Mouse (Mus musculus) kidney, adult 18-20 months (tissue): ENCODE measurements around the gene Glra3.

Source experiments
- DNase-seq: peaks from one replicate; pipeline ENCODE4 v3.0.0; 2021

The Glra3 gene

DNA sequence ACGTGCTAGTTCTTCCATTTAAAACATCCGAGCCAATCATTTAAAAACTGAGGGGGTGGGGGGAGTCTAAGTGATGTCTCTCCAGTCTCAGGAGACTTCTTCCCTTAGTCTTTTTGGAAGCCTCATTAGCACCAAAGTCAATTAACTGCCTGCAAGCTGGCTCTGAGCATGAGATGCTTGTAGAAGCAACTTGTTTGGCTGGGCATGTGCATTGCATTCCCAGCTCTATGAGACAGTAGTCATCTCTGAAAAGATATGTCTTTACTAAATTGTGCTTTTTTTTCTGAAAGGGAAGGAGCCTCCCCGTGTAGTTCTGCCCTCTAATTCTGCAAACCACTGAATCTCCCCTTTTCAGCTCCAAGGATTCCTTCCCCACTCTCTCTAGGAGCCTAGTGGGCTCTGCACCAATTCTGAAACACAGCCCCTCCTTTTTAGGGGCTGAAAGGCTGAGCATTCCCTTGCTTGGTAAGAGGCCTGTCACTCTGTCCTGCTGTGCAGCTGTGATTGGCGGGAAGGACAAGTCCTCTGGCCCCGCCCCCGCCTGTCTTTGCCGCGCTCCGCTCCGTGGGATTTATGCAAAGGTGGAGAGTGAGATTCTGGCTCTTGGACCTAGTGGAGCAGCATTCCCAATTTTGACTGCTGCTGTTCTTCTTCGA lies at the start of gene Glra3:
Glra3 (plus strand) TSS at position 591 of the 656 bp plus-strand sequence.
- DNase-seq = no peak

DNA sequence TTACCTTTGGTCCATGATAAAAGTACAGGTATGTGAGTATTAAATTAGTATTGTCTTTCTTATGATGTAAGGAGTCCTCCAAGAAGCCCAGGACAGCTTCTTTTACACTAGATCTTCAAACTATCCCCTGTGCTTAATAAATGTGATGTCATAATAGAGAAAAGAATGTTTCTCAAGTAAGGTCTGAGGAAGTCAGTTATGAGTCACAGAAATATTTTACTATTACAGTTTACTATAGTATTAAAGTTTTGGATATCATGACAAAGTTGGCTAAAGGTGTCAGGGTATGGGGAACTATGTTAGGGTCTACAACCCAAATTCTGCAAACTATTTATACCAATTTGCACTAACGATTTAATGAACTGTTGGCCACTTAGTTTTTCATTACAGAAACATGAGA lies 33.4 kb upstream of the Glra3 start, which contains the start of gene Adam29:
Adam29 (minus strand) TSS at position 101 of the 400 bp plus-strand sequence.
- no peak for DNase-seq

- peak; percentile 5 for DNase-seq
These were observed 243 bp downstream of the Glra3 start for GRCm38 (mm10) chr8:55940526-55940880.

DNA sequence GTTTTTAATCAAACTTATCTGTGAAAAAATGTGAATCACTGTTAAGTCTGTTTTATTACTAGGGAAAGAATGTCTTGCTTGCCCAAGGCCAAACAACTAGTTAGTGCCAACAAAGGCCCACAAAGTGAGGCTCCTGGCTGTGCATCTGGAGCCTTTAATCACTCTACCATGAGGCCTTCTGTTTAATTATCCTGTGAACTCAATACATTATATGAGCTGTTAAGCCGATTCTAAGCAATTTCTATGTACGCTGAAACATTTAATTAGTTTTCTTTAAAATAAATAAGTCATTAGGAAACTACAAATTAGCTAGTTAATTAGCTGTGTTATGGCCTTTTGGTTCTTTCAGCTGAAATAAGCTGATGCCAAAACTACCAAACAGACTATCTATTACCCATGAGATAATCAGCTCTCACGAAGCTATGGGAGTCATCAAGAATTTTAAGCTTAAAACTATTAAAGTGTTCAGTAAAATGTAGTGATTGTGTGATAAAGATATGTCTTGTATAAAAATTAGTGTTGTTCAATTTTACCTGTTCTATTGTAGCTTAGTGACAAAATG lies 24.6 kb downstream of the Glra3 start:
- no peak for DNase-seq

GRCm38 (mm10) chr8:55997859-55998258 lies 57.6 kb downstream of the Glra3 start:
- DNase-seq = no peak

GRCm38 (mm10) chr8:56054324-56054723 lies 114.1 kb downstream of the Glra3 start:
- no peak for DNase-seq

DNA sequence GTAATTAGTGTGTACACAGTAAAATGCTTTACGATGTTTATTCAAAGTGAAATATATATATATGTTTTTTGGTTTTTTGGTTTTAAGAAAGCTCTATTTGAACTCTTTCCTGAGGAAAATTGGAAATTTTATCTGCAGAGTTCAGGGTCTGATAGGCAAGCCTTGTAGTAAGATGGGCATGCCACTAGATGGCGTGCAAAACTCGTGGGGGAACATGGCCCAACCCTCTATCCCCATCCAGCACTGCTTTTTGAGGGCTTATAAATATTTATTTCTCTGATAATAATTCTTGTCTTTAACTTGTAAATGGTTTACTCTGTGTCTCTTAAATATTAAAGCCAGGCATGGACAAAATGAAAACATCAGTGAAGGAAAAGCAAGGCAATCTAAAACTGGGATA lies 122.8 kb downstream of the Glra3 start:
- DNase-seq = peak; percentile 33

DNA sequence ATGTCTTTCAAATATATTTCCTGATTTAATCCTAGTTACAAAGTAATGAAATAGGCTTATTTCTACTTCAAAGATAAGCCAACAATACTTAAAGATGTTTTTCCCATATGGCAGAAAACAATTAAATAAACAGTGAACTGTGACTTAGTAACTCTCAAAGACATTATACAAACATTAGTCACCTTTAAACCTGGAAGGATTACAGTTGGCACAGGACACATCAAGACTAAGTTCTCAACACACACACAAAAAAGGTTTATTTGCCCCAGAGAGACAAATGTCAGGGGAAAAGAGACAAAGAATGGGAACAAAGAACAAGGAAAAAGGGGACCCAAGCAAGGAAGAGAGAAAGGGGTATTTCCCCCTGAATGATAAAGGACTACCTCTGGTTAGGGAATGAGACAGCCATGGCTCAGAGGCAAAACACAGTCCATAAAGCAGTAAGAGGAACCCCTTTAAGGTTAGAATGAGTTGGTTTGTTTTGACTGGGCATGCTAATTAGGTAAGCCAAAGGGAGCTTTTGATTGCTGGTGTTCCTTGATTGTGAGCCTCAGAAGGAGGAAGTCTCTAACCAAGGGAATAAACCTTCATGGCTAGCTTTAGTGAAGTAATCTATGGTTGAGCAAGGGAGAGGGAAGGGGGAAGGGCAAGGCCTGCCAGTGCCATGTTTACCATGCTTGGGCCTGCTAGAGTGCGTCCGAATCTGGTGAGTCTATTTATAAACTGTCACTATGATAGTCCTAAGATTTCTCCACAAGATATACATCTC lies 130.4 kb downstream of the Glra3 start:
- DNase-seq = no peak

DNA sequence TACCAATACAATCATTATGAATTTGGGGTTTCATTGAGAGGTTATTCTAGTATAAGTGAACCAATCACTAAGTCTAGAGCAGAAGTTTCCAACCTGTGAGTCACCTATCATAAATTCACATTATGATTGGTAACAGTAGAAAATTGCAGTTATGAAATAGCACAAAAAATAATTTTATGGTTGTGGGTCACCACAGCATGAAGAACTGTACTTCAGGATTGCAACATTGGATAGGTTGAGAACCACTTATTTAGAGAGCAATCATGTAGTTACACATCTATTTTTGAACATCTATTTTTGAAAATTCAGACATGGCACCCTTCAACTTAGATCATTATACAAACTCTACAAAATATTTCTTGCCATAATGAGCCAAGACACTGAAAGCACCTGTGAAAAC lies 143.4 kb downstream of the Glra3 start:
- DNase-seq = no peak

DNA sequence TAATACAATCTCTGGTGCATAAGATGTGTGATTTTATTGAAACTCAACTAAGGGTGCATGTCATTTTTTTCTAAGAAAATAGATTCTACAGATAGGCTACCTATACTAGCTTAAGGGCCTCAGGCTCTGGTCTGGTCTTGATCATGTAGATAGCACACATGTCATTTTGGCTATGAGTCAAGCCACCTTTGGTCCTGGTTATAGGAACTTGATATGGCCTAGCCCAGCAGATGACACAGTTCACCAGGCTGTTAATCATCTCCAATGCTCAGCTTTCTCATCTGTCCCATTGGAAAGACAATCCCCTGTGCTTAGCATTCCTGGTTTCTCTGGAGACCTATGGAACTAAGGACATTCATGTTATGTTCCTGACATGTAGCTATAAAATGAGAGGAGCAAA lies 154.1 kb downstream of the Glra3 start:
- DNase-seq = no peak

GRCm38 (mm10) chr8:56110296-56110695 lies 170.0 kb downstream of the Glra3 start:
- no peak for DNase-seq

DNA sequence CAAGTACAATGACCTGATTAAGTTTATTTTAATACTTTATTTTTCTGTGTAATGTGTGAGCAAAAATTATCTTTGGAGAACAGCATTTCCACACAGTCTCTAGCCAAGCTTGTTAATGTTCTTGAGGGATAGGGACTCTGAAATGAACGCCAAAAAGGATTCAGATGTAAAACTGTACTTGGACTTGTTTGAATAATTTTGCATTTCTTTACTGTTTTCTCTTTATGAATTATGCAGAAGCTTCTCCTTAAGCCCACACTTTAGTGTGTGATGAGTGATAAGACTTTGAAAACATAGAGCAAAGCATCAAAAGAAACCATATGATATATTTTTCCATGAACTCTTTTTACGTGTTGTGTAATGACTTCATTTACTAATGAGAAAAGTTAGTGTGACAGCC lies 189.1 kb downstream of the Glra3 start:
- DNase-seq = no peak

- DNase-seq = no peak
These were observed 210.4 kb downstream of the Glra3 start for GRCm38 (mm10) chr8:56150697-56151096.

DNA sequence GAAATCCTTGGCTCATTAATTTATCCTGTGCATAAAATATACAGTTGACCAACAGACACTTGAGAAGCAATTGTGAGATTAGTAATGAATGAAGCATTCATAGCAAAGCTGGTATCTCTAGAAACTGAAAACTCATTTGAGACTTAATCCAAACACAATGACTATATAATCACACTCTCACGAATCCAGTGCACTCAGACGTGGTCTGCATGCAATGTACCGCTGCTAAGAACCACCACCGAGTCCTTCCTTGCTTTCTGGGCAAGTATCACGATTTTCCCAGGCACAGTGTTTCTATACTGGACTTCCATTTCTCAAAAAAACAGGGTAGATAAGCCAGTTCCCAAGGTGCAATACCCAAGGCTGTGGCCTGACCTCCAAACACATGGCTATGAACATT lies 211.3 kb downstream of the Glra3 start:
- no peak for DNase-seq

GRCm38 (mm10) chr8:56158966-56159365 lies 218.7 kb downstream of the Glra3 start:
- no peak for DNase-seq
